Mouse (Mus musculus) CD4-positive helper T cell, adult 2 months (primary cell): ENCODE data around the gene Gm2a.
A peak's percentile ranks its signal among the peaks of the same experiment; 100 is the strongest.
"Not testable (repeated sequence)": the region's sequence is repeated elsewhere in the genome, so short reads cannot be mapped to it uniquely, and the experiment has no call there.

ENCODE experiments used
- DNase-seq: peaks from one replicate; pipeline ENCODE4 v3.0.0-alpha.2; 2012; ENCODE audit warnings: low read depth, missing footprints, low spot score

The Gm2a gene

DNA sequence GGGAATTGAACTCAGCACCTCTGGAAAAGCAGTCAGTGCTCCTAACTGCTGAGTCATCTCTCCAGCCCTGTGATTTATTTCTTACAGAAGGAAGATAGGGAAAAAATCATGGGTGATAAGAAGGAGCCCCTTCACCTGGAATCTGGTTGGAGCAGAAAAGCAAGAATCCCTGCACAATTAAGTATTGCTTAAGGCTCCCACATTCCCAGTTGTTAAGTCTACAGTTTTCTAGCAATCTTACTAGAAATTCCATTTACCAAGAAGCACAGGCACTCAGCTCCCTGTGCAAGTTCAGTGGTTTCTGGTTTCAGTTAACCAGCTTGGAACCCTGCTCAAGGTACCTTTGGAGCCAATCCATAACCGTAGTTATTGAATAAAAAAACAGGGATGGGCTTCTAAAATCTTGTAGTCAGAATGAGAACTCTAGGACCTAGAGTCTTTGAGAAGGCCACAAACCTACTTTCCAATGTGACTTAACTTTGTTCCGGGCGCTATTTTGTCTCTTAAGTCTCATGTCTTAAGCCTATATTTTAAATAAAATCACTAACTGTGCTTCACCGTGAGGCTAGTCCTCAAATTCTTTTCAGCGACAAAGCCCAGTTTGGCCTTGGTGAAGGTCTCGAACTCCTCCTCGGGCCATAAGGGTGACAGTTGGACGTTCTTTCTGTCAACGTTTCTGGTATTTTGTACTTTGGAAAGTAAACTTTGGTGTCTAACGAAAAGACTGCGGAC, 1.0 kb upstream of the Gm2a start:
- DNase-seq: no peak

- DNase-seq: no peak
These were observed 437 bp downstream of the Gm2a start for GRCm38 (mm10) chr11:55098189-55098915.

GRCm38 (mm10) chr11:55099019-55099771, 1.3 kb downstream of the Gm2a start:
- DNase-seq: no peak

GRCm38 (mm10) chr11:55099868-55100267, 2.0 kb downstream of the Gm2a start:
- no peak for DNase-seq

DNA sequence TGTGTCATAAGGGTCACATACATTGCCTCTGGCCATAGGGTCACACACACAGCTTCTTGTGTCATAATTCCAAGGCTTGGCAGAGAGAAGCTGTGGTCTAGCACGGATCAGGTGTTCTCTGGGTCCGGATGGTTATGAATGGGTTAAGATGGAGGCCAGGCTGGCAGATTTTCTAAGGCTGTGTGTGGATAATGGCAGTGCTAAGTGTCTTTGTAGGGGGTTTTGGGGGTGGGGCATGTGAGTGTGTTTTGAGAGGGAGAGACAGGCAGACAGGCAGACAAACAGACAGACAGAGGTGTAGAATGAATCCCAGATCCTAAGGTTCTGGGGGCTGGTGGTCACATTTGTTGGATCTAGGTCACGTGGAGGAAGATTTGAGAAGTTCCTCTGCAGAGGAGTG, 4.1 kb downstream of the Gm2a start:
- DNase-seq: peak; percentile 24

DNA sequence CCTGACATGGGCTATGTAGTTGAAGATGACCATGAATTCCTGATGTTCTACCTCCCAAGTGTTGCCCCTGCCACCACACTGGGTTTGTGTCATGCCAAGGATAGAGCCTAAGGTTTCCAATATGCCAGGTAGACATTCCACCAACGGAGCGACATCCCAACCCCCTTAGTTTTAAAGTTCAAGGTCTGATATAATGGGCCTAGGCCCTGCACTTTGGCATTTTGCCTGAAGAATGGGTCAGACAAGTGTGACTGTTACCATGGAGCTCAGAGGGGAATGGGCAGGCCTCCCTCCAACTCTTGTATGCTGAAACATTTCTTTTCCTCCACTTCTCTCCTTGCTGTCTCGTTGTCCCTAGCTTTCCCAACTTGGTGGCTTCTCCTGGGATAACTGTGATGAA, 5.3 kb downstream of the Gm2a start:
- no peak for DNase-seq

- no peak for DNase-seq
These were observed 7.5 kb downstream of the Gm2a start for GRCm38 (mm10) chr11:55105389-55105788.

DNA sequence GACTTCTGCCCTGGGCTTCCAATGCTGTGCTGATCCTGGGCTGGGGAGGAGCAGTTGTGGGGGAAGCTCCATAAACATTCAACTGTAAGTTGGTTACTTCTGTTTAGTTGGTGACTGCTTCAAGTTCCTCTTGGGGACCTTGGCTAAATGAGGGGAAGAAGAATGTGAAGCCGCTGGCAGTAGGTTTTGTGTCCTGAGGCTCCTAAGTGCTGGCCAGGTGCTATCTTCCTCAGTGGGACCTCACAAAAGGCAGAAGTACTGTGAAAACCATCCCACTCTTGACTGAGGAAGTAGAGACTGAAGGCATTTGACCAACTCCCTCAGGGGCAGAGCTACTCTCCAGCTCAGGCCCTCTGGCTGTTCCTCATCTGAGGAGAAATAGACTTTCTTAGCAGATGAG, 8.7 kb downstream of the Gm2a start:
- no peak for DNase-seq

- DNase-seq: no peak
These were observed 11.8 kb downstream of the Gm2a start for GRCm38 (mm10) chr11:55109521-55110300.

- no peak for DNase-seq
These were observed 12.8 kb downstream of the Gm2a start for GRCm38 (mm10) chr11:55110566-55111169.

GRCm38 (mm10) chr11:55113209-55113860, 15.4 kb downstream of the Gm2a start:
- peak; percentile 51 for DNase-seq

- DNase-seq: not testable (repeated sequence)
These were observed 15.9 kb downstream of the Gm2a start for GRCm38 (mm10) chr11:55113861-55114250.

DNA sequence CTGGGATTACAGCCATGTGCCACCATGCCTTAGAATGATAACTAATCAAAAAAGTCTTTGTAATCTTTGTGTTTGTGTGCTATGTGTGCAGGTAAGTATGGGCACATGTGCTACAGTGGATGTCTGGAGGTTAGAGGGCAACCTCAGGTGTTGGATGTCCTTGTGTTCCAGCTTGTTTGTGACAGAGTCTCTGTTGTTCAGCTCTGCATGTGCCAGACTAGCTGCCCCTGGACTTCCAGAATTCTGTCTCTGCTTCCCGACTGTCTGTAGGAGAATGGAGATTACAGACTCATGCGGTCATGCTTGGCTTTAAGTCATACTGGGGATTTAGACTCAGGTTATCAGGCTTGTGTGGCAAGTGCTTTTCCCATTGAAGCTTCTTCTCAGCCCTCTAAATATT, 16.4 kb downstream of the Gm2a start:
- no peak for DNase-seq

DNA sequence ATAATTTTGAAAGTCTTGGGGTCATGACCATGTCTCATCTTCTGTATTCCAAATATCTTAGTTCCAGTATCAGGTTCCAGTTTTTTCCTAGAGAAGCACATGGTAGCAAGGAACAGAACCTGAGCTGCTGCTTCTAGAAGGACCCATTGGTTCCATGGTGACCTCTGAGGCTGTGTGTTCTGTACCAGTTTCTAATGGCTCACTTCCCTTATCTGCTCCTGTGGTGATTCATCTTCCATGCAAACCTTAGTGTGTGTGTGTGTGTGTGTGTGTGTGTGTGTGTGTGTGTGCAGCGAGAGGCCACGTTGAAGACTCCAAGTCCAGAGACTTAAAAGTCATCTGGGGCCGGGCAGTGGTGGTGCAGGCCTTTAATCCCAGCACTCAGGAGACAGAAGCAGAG, 18.1 kb downstream of the Gm2a start:
- DNase-seq: no peak

- DNase-seq: no peak
These were observed 19.1 kb downstream of the Gm2a start for GRCm38 (mm10) chr11:55117031-55117430.

- DNase-seq: no peak
These were observed 22.4 kb downstream of the Gm2a start for GRCm38 (mm10) chr11:55120279-55120678.

GRCm38 (mm10) chr11:55120821-55121271, 22.9 kb downstream of the Gm2a start:
- peak; percentile 83 for DNase-seq

DNA sequence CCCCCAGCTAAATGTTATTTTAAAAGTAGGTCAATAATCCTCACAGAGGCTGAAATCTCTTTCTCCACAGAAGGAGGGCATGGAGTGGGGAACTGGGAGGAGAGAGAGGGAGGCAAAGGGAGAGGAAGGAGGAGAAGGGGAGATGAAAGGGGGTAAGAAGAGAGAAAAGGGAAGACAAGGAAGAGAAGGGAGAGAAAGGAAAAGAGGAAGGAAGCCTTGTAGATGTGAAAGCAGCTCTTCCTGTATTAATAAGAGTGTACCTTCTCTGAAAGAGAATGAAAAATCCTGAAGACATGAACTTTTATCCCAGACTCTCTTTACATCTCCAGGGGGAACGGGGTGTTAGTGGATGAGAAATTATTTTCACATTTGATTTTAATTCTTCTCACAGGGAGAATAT, 23.5 kb downstream of the Gm2a start:
- peak; percentile 39 for DNase-seq

- DNase-seq: no peak
These were observed 28.7 kb downstream of the Gm2a start for GRCm38 (mm10) chr11:55126663-55127062.

DNA sequence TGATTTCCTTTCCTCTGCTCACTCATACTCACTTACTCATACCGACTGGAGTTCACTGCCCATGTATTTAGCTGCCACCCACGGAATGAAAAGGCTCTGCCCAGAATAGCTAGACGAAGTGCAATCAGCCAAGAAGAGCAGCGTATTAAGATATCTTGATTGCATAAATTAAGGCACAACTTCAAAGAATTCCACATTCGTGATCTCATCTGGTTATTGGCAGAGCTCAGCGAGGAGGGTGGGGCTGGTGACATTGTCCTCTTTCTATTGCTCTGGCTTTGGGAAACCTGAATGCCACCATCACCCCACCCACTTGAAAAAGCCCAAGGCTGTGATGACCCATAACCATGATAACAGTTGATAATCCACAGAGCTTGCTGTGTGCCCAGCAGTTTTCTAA, 30.0 kb downstream of the Gm2a start:
- DNase-seq: peak; percentile 39

- DNase-seq: no peak
These were observed 30.5 kb downstream of the Gm2a start for GRCm38 (mm10) chr11:55128411-55128810.
